Comparison of ENCODE assay signal across 14 mouse cellular contexts in genomic region chr1:40275285-40276013, GRCm38 (mm10). TPM values are rescaled to one million over a fixed set of nuclear protein-coding genes. Genes with fewer than 3 reads are reported as not detected.
A peak's percentile ranks its signal among the peaks of the same experiment; 100 is the strongest.
DNase-seq lines count a peak whose midpoint lies in the region; ATAC-seq and TF ChIP-seq lines count a peak whose summit lies in the region.
"Had no signal": no experiment of that assay in that cellular context is flagged by ENCODE, and none has a peak within 500 bp of the region (broad histone marks: within the 10 kb centered on the region; RNA-seq: fewer than 3 reads in every experiment).

No protein-coding gene starts in this region.

- no peak overlapping the region for H3K9ac ChIP-seq in embryonic facial prominence, embryonic 13.5 days
- no peak overlapping the region for H3K9ac ChIP-seq in lung, postnatal 0 days (replicated peaks; ENCODE audit: low read depth)
- H3K9ac ChIP-seq: midbrain, embryonic 15.5 days had no signal

- no peak for TF ChIP-seq POLR2A in kidney, adult 2 months (IDR thresholded peaks at IDR 0.05; ENCODE audit: low read depth, low read length)

- H3K36me3 ChIP-seq in embryonic facial prominence, embryonic 13.5 days: no peaks in the 10 kb centered on the region
- H3K36me3 ChIP-seq in embryonic facial prominence, embryonic 10.5 days (replicated peaks): no peaks in the 10 kb centered on the region
- no peaks in the 10 kb centered on the region for H3K36me3 ChIP-seq in kidney, adult 2 months (ENCODE audit: control insufficient read depth, insufficient read depth, low read length)
- 0 out of 2 replicates have a peak, but pooled peaks cover 3% of the 10 kb centered on the region for H3K36me3 ChIP-seq in lung, postnatal 0 days (ENCODE audit: insufficient read depth, low read length)
- H3K36me3 ChIP-seq: forebrain, embryonic 10.5 days; midbrain, embryonic 15.5 days had no signal

- no peak for ATAC-seq in embryonic facial prominence, embryonic 13.5 days (ENCODE audit: insufficient number of reproducible peaks, insufficient read depth, low FRiP score, low TSS enrichment, low read depth)
- peak; percentile 79 for ATAC-seq in lung, postnatal 0 days
- ATAC-seq: midbrain, embryonic 15.5 days had no signal

- TF ChIP-seq CTCF in kidney, adult 2 months (conservative IDR thresholded peaks at IDR 0.05; ENCODE audit: insufficient read depth, insufficient read length, low read depth, low read length): no peak
- TF ChIP-seq CTCF in lung, postnatal 0 days (IDR thresholded peaks at IDR 0.05): no peak

- H3K27me3 ChIP-seq in embryonic facial prominence, embryonic 13.5 days: no peaks in the 10 kb centered on the region
- no peaks in the 10 kb centered on the region for H3K27me3 ChIP-seq in embryonic facial prominence, embryonic 10.5 days (replicated peaks; ENCODE audit: low read depth, poor library complexity, severe bottlenecking)
- H3K27me3 ChIP-seq in kidney, adult 2 months (replicated peaks; ENCODE audit: control insufficient read depth, insufficient read depth, low read length): no peaks in the 10 kb centered on the region
- no peaks in the 10 kb centered on the region for H3K27me3 ChIP-seq in lung, postnatal 0 days (replicated peaks; ENCODE audit: insufficient read depth, low read length)
- H3K27me3 ChIP-seq: midbrain, embryonic 15.5 days had no signal

- H3K9me3 ChIP-seq in embryonic facial prominence, embryonic 13.5 days: no peaks in the 10 kb centered on the region
- H3K9me3 ChIP-seq in embryonic facial prominence, embryonic 10.5 days: no peaks in the 10 kb centered on the region
- no peaks in the 10 kb centered on the region for H3K9me3 ChIP-seq in lung, postnatal 0 days (ENCODE audit: low read length)
- H3K9me3 ChIP-seq: forebrain, embryonic 10.5 days; midbrain, embryonic 15.5 days had no signal

- no peak overlapping the region for H3K4me3 ChIP-seq in embryonic facial prominence, embryonic 13.5 days
- no peak overlapping the region for H3K4me3 ChIP-seq in embryonic facial prominence, embryonic 10.5 days
- H3K4me3 ChIP-seq in kidney, adult 2 months (ENCODE audit: insufficient read depth, low read depth, low read length): no peak overlapping the region
- H3K4me3 ChIP-seq in lung, postnatal 0 days (ENCODE audit: low read depth, low read length): no peak overlapping the region
- H3K4me3 ChIP-seq: forebrain, embryonic 10.5 days; midbrain, embryonic 15.5 days had no signal

- H3K27ac ChIP-seq in embryonic facial prominence, embryonic 13.5 days: peak overlapping the region; percentile 22; the same call in 1 of the 2 replicates
- no peak overlapping the region for H3K27ac ChIP-seq in embryonic facial prominence, embryonic 10.5 days (replicated peaks)
- peak overlapping the region; percentile 66 for H3K27ac ChIP-seq in kidney, adult 2 months (ENCODE audit: insufficient read depth, low read depth, low read length)
- H3K27ac ChIP-seq in lung, postnatal 0 days (ENCODE audit: low read length): peak overlapping the region; percentile 9
- H3K27ac ChIP-seq: forebrain, embryonic 10.5 days; midbrain, embryonic 15.5 days had no signal

- 64% methylated on average over 10 of the region's 10 CpGs for WGBS in embryonic facial prominence, embryonic 13.5 days
- 77% methylated on average over 10 of the region's 10 CpGs for WGBS in embryonic facial prominence, embryonic 10.5 days
- WGBS in kidney, adult 2 months: 56% methylated on average over 10 of the region's 10 CpGs
- WGBS in lung, postnatal 0 days: 52% methylated on average over 10 of the region's 10 CpGs

- TF ChIP-seq EP300 in lung, postnatal 0 days (IDR thresholded peaks at IDR 0.05): peak; percentile 61

- no peak for DNase-seq in embryonic facial prominence, embryonic 10.5 days (ENCODE audit: low spot score)
- DNase-seq in kidney, adult 2 months: peak; percentile 46
- DNase-seq in kidney, adult 8-10 months: no peak
- DNase-seq in lung, postnatal 0 days (ENCODE audit: low spot score): peak; percentile 74
- DNase-seq in lung, postnatal 4 days: no peak
- DNase-seq in adrenal gland, adult 8-10 months: no peak
- DNase-seq in right cerebral cortex, adult 18-20 months: no peak
- DNase-seq: adrenal gland, postnatal 36 days; cerebellum, postnatal 14 days; right cerebral cortex, postnatal 4 days; thymus, postnatal 36 days had no signal

- H3K4me2 ChIP-seq in embryonic facial prominence, embryonic 13.5 days: no peak overlapping the region
- no peak overlapping the region for H3K4me2 ChIP-seq in lung, postnatal 0 days (replicated peaks; ENCODE audit: low read depth, low read length)
- H3K4me2 ChIP-seq: midbrain, embryonic 15.5 days had no signal

- peaks cover 40% of the 10 kb centered on the region for H3K4me1 ChIP-seq in embryonic facial prominence, embryonic 13.5 days
- 0 out of 2 replicates have a peak, but pooled peaks cover 3% of the 10 kb centered on the region for H3K4me1 ChIP-seq in embryonic facial prominence, embryonic 10.5 days
- peaks cover 5% of the 10 kb centered on the region; the same call in 1 of the 2 replicates for H3K4me1 ChIP-seq in kidney, adult 2 months (ENCODE audit: control insufficient read depth, insufficient read depth, low read length)
- H3K4me1 ChIP-seq in lung, postnatal 0 days (ENCODE audit: insufficient read depth, low read depth, low read length): peaks cover 5% of the 10 kb centered on the region; the same call in 1 of the 2 replicates
- H3K4me1 ChIP-seq: forebrain, embryonic 10.5 days; midbrain, embryonic 15.5 days had no signal

RNA-seq across cellular contexts. Expression of gene Il1rl2, which starts 49.0 kb away (rescaled TPM):
- polyA plus RNA-seq in embryonic facial prominence, embryonic 13.5 days (2015; fragmentation: Nextera tagmentation; extraction: Ambion mirVana): 11.4 and 12.1 TPM in 2 replicates
- 1.8 and 2.1 TPM in 2 replicates for polyA plus RNA-seq in embryonic facial prominence, embryonic 10.5 days (2016; fragmentation: Nextera tagmentation; extraction: Ambion mirVana)
- polyA plus RNA-seq in kidney, adult 2 months (2012; rRNA removed): 1.3 and 1.4 TPM in 2 replicates
- polyA plus RNA-seq in lung, postnatal 0 days (2015; fragmentation: Nextera tagmentation; extraction: Ambion mirVana): 6.3 and 8.2 TPM in 2 replicates
- total RNA-seq in adrenal gland, adult 8-10 months (2022): 1 to 10 TPM; 1.0 to 2.4 (median 1.6) TPM

RNA-seq across cellular contexts. Expression of gene Il1r1, which starts 50.6 kb away (rescaled TPM):
- polyA plus RNA-seq in embryonic facial prominence, embryonic 13.5 days (2015; fragmentation: Nextera tagmentation; extraction: Ambion mirVana): 6.7 and 7.2 TPM in 2 replicates
- 0.45 and 0.62 TPM in 2 replicates for polyA plus RNA-seq in embryonic facial prominence, embryonic 10.5 days (2016; fragmentation: Nextera tagmentation; extraction: Ambion mirVana)
- 3.3 and 3.4 TPM in 2 replicates for polyA plus RNA-seq in kidney, adult 2 months (2012; rRNA removed)
- 13.5 and 14.1 TPM in 2 replicates for polyA plus RNA-seq in lung, postnatal 0 days (2015; fragmentation: Nextera tagmentation; extraction: Ambion mirVana)
- total RNA-seq in adrenal gland, adult 8-10 months (2022): 1 to 10 TPM; 4.2 to 5.5 (median 4.9) TPM

Comparison
In these comparisons a context has a peak if more than half of its experiments do, and no peak if none do; other contexts are left out.
1. DNase-seq: peak in kidney, adult 2 months (single experiment) and lung, postnatal 0 days (single experiment); none in embryonic facial prominence, embryonic 10.5 days (single experiment), kidney, adult 8-10 months (0 of 2), lung, postnatal 4 days (0 of 2), adrenal gland, adult 8-10 months (single experiment) and right cerebral cortex, adult 18-20 months (single experiment).